Mouse (Mus musculus): Measurements from ENCODE around the gene N4bp2l1.

DNA sequence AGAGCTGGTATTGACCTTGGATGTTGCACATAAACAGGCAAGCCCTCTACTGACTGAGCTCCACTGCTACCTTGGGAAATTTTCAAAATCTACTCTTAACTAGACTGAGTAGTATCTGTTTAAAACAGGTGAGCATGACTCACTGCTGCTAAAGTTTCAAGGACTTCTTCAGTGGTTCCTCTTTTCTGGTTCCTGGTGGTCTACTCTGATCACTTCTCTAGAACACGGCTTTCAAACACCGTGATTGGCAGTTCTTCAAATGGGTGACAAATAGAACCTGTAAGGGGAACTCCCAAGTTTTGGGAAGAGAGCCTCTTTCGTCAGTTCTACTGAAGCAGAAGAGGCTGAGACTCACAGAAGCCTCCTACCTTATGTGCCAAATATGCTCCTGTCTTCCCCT is 24.6 kb upstream of the N4bp2l1 start:
- no peak for TF ChIP-seq MAFK (IDR thresholded peaks at IDR 0.05; ENCODE audit: insufficient read depth, low read depth, low read length)
- TF ChIP-seq CHD2 (IDR thresholded peaks at IDR 0.05; ENCODE audit: low read depth, low read length): no peak
- no peak for TF ChIP-seq HCFC1 (IDR thresholded peaks at IDR 0.05; ENCODE audit: borderline replicate concordance, insufficient read depth, low read length)
